In genomic region chr5:76118441-76118840, GRCm38 (mm10) we compare ENCODE assay signal across 9 mouse cellular contexts. TPM values are rescaled to one million over a fixed set of nuclear protein-coding genes. Genes with fewer than 3 reads are reported as not detected.
A peak's percentile ranks its signal among the peaks of the same experiment; 100 is the strongest.
DNase-seq lines count a peak whose midpoint lies in the region; ATAC-seq and TF ChIP-seq lines count a peak whose summit lies in the region.
"Had no signal": no experiment of that assay in that cellular context is flagged by ENCODE, and none has a peak within 500 bp of the region (broad histone marks: within the 10 kb centered on the region; RNA-seq: fewer than 3 reads in every experiment).

No protein-coding gene starts in this region.

- H3K9ac ChIP-seq in midbrain, embryonic 11.5 days (ENCODE audit: low read length), result no peak overlapping the region
- no peak overlapping the region for H3K9ac ChIP-seq in midbrain, embryonic 13.5 days (replicated peaks)
- H3K9ac ChIP-seq: heart, embryonic 13.5 days had no signal

- intact Hi-C loops in heart, postnatal 14 days (cut with DNase I), result loop anchor here (2.0 to 10.0 kb wide), 4 partner anchors 144 to 256 kb away; partner anchors contain the start of gene Kdr
- intact Hi-C loops in left cerebral cortex, postnatal 14 days (cut with DNase I), result loop anchor here (1.0 to 10.0 kb wide), 3 partner anchors 248 to 904 kb away; no protein-coding TSS in a partner anchor

- no peaks in the 10 kb centered on the region; the same call in 1 of the 2 replicates for H3K9me3 ChIP-seq in midbrain, embryonic 11.5 days (ENCODE audit: control insufficient read depth, low read length)
- peaks cover 5% of the 10 kb centered on the region; the same call in 1 of the 2 replicates for H3K9me3 ChIP-seq in midbrain, embryonic 13.5 days

- H3K27me3 ChIP-seq in midbrain, embryonic 11.5 days (ENCODE audit: control insufficient read depth, insufficient read depth, low read length), result no peaks in the 10 kb centered on the region
- H3K27me3 ChIP-seq in midbrain, embryonic 13.5 days, result no peaks in the 10 kb centered on the region
- H3K27me3 ChIP-seq: heart, embryonic 13.5 days had no signal

- H3K27ac ChIP-seq in midbrain, embryonic 11.5 days (ENCODE audit: low read depth, low read length), result no peak overlapping the region
- H3K27ac ChIP-seq in midbrain, embryonic 13.5 days, result no peak overlapping the region
- no peak overlapping the region for H3K27ac ChIP-seq in cortical plate, adult 2 months (ENCODE audit: insufficient read depth, low read length)
- H3K27ac ChIP-seq: heart, embryonic 13.5 days had no signal

- WGBS in midbrain, embryonic 11.5 days, result 39% methylated on average over 7 of the region's 7 CpGs
- WGBS in midbrain, embryonic 13.5 days, result 35% methylated on average over 7 of the region's 7 CpGs

- H3K36me3 ChIP-seq in midbrain, embryonic 11.5 days (ENCODE audit: control insufficient read depth, insufficient read depth, low read length), result no peaks in the 10 kb centered on the region
- no peaks in the 10 kb centered on the region for H3K36me3 ChIP-seq in midbrain, embryonic 13.5 days
- H3K36me3 ChIP-seq: heart, embryonic 13.5 days had no signal

- DNase-seq in midbrain, embryonic 11.5 days (ENCODE audit: low spot score, missing footprints), result peak; percentile 93
- peak; percentile 69 for DNase-seq in adipocyte (ENCODE audit: low spot score)
- DNase-seq in heart, postnatal 14 days, result peak; percentile 81 to 88
- peak; percentile 54 to 80 for DNase-seq in left cerebral cortex, postnatal 14 days (ENCODE audit: low spot score in 2 of 2)
- peak; percentile 56 for DNase-seq in ovary, postnatal 36 days (ENCODE audit: low spot score)

- no peak overlapping the region for H3K4me3 ChIP-seq in midbrain, embryonic 11.5 days (ENCODE audit: low read depth, low read length)
- H3K4me3 ChIP-seq in midbrain, embryonic 13.5 days (replicated peaks), result no peak overlapping the region
- no peak overlapping the region for H3K4me3 ChIP-seq in cortical plate, adult 2 months (ENCODE audit: insufficient read depth, low read length)
- H3K4me3 ChIP-seq: heart, embryonic 13.5 days had no signal

- no peak overlapping the region for H3K4me2 ChIP-seq in midbrain, embryonic 11.5 days
- H3K4me2 ChIP-seq in midbrain, embryonic 13.5 days (replicated peaks), result no peak overlapping the region
- H3K4me2 ChIP-seq: heart, embryonic 13.5 days had no signal

- TF ChIP-seq POLR2A in cortical plate, adult 2 months (IDR thresholded peaks at IDR 0.05; ENCODE audit: extremely low read depth, insufficient read depth, low read length), result no peak

- no peaks in the 10 kb centered on the region for H3K4me1 ChIP-seq in midbrain, embryonic 11.5 days (ENCODE audit: control insufficient read depth, insufficient read depth, low read length)
- H3K4me1 ChIP-seq in midbrain, embryonic 13.5 days (replicated peaks), result no peaks in the 10 kb centered on the region
- H3K4me1 ChIP-seq in cortical plate, adult 2 months (ENCODE audit: control insufficient read depth, insufficient read depth, low read length), result no peaks in the 10 kb centered on the region

- no peak for ATAC-seq in midbrain, embryonic 11.5 days (ENCODE audit: low FRiP score)
- ATAC-seq in midbrain, embryonic 13.5 days, result no peak
- ATAC-seq in inflammation-experienced regulatory T-cells, adult 6 months, result no peak

- TF ChIP-seq CTCF in cortical plate, adult 2 months (IDR thresholded peaks at IDR 0.05; ENCODE audit: extremely low read depth, insufficient read depth, low read length), result peak; percentile 64; the same call in 1 of the 2 replicates

RNA-seq across cellular contexts. Expression of gene Srd5a3, which starts 21.6 kb away (rescaled TPM):
- 14.2 and 14.7 TPM in 2 replicates for polyA plus RNA-seq in midbrain, embryonic 11.5 days (2014; fragmentation: Nextera tagmentation; extraction: Ambion mirVana)
- 15.9 and 17.1 TPM in 2 replicates for polyA plus RNA-seq in midbrain, embryonic 13.5 days (2015; fragmentation: Nextera tagmentation; extraction: Ambion mirVana)
- polyA plus RNA-seq in cortical plate, adult 2 months (2012; rRNA removed), result 24.5 and 26.6 TPM in 2 replicates
- 10 to 100 TPM; 11.2 to 15.0 TPM for total RNA-seq in heart, postnatal 14 days (2021)
- total RNA-seq in left cerebral cortex, postnatal 14 days (2021), result 10 to 100 TPM; 17.8 to 19.2 TPM
- 10 to 100 TPM; 26.8 to 32.3 (median 28.1) TPM for polyA plus RNA-seq in inflammation-experienced regulatory T-cells, adult 6 months (2017; shearing (Covaris generic))
